Mouse (Mus musculus) MEL (cell line): Measurements from ENCODE around the gene Tent4a.

Experiments
- CTCF ChIP-seq, 3 experiments: IDR thresholded peaks in 2 of 3; conservative IDR thresholded peaks in 1 of 3; 2 replicates each; pipeline ENCODE4 v1.5.1; 2011 to 2012; ENCODE audit warnings: low read length in 3 of 3, low read depth in 2 of 3, mild to moderate bottlenecking in 2 of 3, improper control_type of control experiment in 1 of 3, inconsistent platforms in 1 of 3, mixed read lengths in 1 of 3, moderate library complexity in 1 of 3; ENCODE audit not compliant: control insufficient read depth in 1 of 3, insufficient read depth in 1 of 3, poor library complexity in 1 of 3, severe bottlenecking in 1 of 3
- ELF1 ChIP-seq: IDR thresholded peaks from 2 replicates; pipeline ENCODE4 v1.6.1; 2014; ENCODE audit warnings: low read depth, mild to moderate bottlenecking, inconsistent platforms, low read length, improper control_type of control experiment, moderate library complexity
- ETS1 ChIP-seq: IDR thresholded peaks from 2 replicates; pipeline ENCODE4 v1.6.1; 2012; ENCODE audit warnings: low read depth, mild to moderate bottlenecking, inconsistent platforms, low read length, improper control_type of control experiment, moderate library complexity
- GABPA ChIP-seq: IDR thresholded peaks from 2 replicates; pipeline ENCODE4 v1.6.1; 2012; ENCODE audit warnings: low read depth, mild to moderate bottlenecking, inconsistent platforms, low read length, improper control_type of control experiment, moderate library complexity
- MAX ChIP-seq: IDR thresholded peaks from 2 replicates; pipeline ENCODE4 v1.6.1; 2011; ENCODE audit warnings: low read length, improper control_type of control experiment
- MXI1 ChIP-seq: IDR thresholded peaks from 2 replicates; pipeline ENCODE4 v1.6.1; 2011; ENCODE audit warnings: mild to moderate bottlenecking, low read depth, low read length, improper control_type of control experiment
- SIN3A ChIP-seq: IDR thresholded peaks from 2 replicates; pipeline ENCODE4 v1.6.1; 2012; ENCODE audit warnings: low read length, improper control_type of control experiment, inconsistent platforms

DNA sequence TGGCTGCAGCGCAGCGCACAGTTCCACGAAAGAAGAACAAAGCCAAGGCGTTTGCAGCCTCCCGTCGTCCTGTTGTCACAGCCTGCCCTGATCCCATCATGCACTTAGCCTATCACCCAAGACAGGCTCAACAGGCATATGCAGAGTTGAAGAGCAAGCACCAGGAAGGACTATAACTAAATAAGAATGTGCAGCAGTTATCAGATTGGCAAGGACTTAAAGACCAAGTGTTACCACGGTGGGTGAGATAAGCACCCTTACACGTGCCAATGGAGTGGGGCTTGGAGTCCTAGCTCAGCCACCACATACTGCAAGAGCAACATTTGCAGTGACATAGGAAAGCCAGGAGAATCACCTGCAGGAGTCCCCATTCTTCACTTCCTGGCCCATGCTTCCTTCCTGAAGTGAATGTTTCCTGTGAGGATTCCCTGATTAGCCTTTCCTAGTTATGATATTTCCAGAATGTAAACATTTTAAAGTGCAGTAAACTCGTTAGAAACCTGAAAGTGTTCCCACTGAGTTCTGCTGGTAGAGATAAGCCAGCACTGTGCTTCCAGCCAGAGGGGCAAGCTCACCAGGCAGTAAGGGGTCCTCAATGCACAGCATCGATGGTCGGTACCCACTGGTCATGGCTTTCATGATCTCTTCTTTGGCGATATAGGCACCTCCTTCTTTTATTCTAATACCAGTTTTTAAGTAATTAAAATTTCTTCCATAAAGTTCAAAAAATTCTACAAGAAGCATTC, 27.9 kb downstream of the Tent4a start:
- no peak for TF ChIP-seq GABPA
- TF ChIP-seq MXI1, result peak; percentile 95
- no peak for TF ChIP-seq CTCF (IDR thresholded peaks at IDR 0.05 in 2 of 3, conservative IDR thresholded peaks at IDR 0.05 in 1 of 3; ENCODE audit: control insufficient read depth in 1 of 3, insufficient read depth in 1 of 3, low read depth in 2 of 3, low read length in 3 of 3, poor library complexity in 1 of 3, severe bottlenecking in 1 of 3)
- TF ChIP-seq ELF1, result peak; percentile 25; the same call in 1 of the 2 replicates
- peak; percentile 96 for TF ChIP-seq SIN3A
- peak; percentile 94 for TF ChIP-seq MAX
- peak; percentile 95 for TF ChIP-seq ETS1
